Mouse (Mus musculus) liver, postnatal 0 days (tissue): ENCODE measurements at regions not wholly inside any gene's neighbourhood (a gene's known extent, or its start where the extent isn't known, plus 50 kb on each side); places are given as distances from the start of the nearest gene placed in this dataset.

Experiments used
- CTCF ChIP-seq: sonication (generic); IDR thresholded peaks from 2 replicates; pipeline ENCODE4 v1.5.1; 2016; ENCODE audit warnings: antibody characterized with exemption, low read depth
- EP300 ChIP-seq: IDR thresholded peaks from 2 replicates; pipeline ENCODE4 v1.6.1; 2016; ENCODE audit warnings: antibody characterized with exemption, low read depth, mild to moderate bottlenecking

DNA sequence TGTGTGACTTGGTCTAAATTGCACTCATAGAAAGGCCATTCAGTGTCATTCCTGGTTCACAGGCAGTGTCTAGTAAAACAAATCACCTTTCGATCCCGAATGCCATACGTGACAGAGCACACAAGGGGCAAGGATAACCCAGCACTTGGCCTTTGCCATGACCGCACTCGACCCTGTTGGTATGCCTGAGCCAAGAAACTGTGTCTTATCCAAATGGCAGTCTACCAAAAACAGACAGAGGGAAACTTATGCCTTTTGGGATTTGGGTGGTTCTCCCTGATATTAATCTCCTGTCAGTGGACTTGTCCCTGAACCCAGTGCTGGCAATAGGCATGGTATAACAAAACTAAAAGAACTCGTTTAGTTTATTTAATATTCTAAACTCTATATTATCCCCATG, 1063.9 kb upstream of the Gm7489 start:
- TF ChIP-seq CTCF (no peak), EP300 (no peak)
